Mouse (Mus musculus) G1E (cell line): Measurements from ENCODE around the gene Snx1.

Experiments
- CTCF ChIP-seq: IDR thresholded peaks from 2 replicates; pipeline ENCODE4 v1.5.1; 2012; ENCODE audit warnings: low read depth, low read length, inconsistent platforms, mixed read lengths
- GATA1 ChIP-seq: IDR thresholded peaks from 2 replicates; pipeline ENCODE4 v1.6.1; 2012; ENCODE audit warnings: borderline replicate concordance, low read length, inconsistent platforms, mixed read lengths
- GATA2 ChIP-seq: IDR thresholded peaks from 2 replicates; pipeline ENCODE4 v1.6.1; 2012; ENCODE audit warnings: low read depth, low read length, inconsistent platforms, borderline replicate concordance
- POLR2AphosphoS5 ChIP-seq: IDR thresholded peaks from 2 replicates; pipeline ENCODE4 v1.6.1; 2012; ENCODE audit warnings: low read depth, low read length, inconsistent platforms; ENCODE audit not compliant: insufficient replicate concordance
- TAL1 ChIP-seq: conservative IDR thresholded peaks from 2 replicates; pipeline ENCODE4 v1.6.1; 2012; ENCODE audit warnings: low read depth, low read length, inconsistent platforms, mixed read lengths

DNA sequence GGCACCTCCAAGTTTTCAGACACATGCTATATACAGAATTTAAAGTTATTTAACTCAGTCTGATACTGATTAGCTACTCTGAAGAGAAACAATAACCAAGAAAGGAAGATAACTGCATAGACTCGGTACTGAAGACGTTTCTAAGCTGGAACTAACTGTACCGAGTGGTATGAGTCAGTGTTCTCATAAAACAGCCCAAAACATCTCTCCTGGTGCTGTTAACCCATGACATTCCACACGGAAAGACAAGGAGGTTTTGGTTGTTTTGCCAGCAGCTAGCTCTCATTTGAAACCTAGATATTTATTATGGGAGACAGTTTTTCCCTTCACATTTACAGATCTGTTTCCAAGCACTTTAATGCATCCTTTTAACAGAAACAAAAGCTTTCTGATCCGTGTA is 2.7 kb downstream of the Snx1 start:
- TF ChIP-seq TAL1 (no peak), CTCF (no peak), GATA1 (no peak), GATA2 (no peak), POLR2AphosphoS5 (no peak)
